Mouse (Mus musculus) c-Kit-positive CD71-negative TER-119-negative erythroid progenitor cells, embryonic 14.5 days (primary cell): ENCODE data around the gene Gps2.

Experiments
- DNase-seq: peaks from one replicate; pipeline ENCODE4 v3.0.0-alpha.2; 2013; ENCODE audit warnings: low read depth

The Gps2 gene

DNA sequence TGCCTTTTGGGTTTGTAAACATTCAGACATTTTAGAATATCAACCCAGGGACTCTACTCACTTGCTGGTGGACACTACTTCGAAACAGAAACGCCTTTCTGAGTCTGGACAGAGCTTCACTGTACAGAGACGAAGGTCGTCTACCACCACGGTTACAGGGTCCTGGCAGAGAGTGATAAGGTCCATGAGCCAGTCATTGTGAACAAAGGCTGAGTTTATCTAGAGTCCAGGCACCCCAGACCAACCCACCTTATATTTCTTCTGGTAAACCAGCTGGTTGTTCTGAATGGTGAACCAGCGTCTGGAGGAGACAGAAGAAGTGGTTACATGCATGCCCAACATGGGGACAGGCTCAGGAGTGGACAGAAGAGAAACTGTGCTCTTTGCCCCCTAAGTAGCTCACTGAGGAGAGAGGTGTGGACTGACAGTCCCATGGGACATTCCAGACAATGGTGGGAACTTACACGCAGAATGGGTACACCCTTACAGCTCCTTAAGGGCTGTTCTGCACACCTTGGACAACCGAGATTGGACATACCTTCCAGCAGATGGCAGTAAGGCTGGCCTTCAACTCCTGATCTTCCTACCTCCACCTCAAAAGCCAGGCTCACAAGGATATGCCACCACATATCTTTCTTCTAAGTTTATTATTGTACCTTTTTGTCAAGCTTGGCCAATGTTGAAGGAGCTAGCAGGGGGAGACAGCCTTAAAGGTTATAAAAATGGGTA, 26.6 kb upstream of the Gps2 start:
- no peak for DNase-seq

DNA sequence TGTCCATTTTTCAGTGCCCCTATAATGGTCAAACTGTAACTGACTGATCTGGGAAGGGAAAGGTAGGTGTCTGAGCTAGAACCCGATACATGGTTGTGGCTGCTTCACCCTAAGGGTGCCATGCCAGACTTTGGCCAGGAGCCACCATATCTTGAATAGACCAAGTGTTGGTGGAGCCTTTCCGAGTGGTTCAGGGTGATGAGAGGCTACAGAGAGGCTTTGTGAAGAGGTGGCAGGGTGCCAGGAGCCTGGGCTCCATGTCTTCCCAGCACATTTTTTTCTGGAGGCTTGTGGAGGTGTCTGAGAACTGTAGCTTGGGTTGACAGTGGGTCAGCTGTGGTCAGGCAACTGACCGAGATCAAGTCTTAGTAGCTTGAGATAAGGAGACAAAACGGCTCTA, 22.2 kb upstream of the Gps2 start:
- DNase-seq, result no peak

DNA sequence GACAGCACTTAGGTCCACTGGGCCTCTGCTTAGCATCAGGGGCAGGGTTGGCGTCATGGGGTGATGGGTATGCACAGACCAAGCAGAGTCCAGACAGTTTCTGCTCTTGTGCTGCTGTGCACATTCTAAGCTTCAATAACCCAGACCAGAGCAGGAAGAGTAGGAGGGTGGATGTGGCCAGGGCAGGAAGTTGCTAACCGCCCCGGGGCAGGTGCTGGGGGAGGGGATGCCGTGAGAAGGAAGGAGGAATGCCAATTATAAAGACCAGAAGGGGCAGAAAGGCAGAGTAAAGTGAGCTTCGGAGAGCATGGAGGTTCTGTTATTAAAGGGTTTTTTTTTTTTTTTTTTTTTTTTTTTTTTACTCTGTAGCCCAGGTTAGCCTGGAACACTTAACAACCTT, 19.0 kb upstream of the Gps2 start:
- no peak for DNase-seq

DNA sequence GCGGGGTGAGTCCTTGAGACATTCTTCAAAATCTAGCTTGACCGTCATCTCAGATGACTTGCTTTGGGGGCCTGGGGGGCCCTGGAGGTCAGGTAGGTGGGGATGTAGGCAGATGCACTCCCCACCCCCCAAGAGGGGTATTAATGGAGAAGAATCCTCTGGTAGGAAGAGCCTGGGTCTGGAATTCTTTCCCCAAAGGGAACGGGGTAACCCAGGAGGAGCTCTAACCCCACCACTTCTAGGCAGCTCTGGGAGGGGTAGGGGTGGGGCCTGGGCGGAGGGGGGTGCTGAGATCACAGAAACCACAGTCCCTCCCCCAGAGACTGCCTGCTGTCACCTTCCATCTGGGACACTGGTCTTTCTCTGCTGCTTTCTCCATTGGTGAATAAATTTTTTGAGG, 18.4 kb upstream of the Gps2 start, which contains the start of gene Acap1:
Gene Acap1, minus strand, starts transcription at position 249 of the 400 bp plus-strand sequence.
- DNase-seq, result no peak

DNA sequence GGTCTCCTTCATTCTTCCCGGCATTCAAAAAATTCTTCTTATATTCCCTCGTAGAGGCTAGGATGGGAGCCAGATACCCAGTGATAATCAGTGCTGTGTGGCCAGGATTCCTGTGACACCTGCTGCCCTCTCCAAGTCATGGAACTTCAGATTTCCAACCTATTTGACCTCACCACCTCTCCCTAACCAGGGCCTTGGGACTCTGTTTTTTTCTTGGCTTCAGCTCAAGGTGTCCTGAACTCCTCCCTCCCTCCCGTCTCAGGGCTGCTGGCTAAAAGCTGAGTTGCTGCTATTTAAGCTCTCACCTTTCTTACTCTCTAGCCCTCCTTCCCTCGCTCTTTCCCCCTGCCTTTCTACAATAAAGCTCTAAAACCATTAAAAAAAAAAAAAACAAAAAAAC, 13.8 kb upstream of the Gps2 start:
- no peak for DNase-seq

DNA sequence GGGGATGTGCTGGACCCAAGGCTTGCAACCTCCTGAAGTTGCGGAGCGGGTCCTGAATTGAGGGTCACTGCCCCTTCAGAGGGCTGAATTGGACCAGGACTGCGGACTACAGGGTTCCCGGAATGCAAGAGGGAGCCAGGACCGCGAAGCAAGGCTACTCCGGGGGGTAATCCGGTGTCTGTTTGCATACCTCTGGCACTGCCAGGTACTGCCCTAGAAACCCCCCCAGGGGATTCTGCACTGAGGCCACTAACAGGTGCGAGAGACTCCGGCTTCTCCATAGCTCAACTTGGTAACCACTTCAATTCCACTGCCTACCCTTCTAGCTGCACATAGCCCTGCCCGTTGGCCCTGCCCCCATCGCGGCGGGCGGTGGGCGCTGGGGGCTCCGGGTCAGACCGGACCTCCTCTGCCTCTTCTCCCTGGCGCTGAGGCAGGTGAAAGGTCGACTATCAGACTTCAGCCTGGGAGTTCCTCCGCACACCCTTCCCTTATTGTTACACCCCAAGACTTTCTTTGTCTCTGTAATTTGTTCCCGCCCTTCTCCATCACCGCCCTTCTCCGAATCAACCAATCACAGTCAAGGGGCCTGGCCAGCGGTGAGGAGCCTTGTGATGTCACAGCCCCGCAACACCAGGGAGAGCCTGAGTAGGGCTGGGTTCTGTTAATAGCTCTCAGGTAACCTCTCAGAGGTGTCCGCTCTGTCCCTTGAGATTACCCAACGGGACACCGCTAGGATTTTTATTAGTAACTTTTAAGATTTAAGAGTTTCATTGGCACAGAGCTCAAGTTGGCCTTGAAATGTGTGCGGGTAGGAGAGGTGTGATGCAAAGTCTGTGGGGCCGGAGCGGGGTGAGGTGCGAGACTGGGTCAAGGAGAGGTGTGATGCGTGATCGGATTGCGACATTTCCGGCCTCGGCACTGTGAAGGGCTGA, 12.9 kb upstream of the Gps2 start, which contains the start of the genes 2810408A11Rik and Neurl4:
Gene 2810408A11Rik, minus strand, starts transcription at position 517 of the 935 bp plus-strand sequence.
Gene Neurl4, plus strand, starts transcription at position 602 of the 935 bp plus-strand sequence.
- DNase-seq, result peak; percentile 93

DNA sequence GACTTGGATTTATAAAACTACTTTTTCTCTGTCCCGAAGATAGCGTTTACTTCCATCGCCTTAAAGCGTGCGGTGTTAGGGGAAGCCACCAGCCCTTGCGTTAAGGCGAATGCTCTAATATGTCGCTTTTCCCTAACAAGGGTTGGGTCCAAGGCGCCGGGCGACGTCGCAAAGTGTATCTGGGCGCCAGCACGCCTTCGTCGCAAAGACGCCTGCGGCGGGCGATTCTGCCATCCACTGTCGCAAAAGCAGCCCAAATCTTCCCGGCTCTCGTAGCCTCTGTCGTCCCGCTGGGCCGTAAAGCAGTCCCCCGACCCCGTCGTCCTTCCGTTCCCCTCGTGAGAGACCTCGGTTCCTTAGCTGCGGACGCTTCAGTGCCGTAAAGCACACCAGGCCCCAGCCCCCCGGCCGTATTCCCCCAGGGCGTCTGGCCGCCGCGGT, 12.3 kb upstream of the Gps2 start:
- DNase-seq, result peak; percentile 94

DNA sequence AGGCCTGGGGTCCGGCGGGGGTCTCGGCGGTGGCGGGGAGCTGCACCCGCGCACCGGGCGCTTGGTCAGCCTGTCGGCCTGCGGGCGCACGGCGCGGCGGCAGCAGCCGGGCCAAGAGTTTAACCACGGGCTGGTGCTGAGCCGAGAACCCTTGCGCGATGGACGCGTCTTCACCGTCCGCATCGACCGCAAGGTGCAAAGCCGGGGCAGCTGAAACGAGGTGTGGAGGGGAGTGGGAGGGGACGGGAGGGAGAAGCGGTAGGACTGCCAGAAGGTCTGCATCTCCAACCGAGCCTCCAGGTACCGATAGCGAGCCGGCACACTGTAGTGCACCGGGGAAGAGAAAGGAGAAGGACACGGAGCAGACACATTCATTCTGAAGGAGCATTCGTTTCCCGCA, 11.7 kb upstream of the Gps2 start:
- DNase-seq, result no peak

DNA sequence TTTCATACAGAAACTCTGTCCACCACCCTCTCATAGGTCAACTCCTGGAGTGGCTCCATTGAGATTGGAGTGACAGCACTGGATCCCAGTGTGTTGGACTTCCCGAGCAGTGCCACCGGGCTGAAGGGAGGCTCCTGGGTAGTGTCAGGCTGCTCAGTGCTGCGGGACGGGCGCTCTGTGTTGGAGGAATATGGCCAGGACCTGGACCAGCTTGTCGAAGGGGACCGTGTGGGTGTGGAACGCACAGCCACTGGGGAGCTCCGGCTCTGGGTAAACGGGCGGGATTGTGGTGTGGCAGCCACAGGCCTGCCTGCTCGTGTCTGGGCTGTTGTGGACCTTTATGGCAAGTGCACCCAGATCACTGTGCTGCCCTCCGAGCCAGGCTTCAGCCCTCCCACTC, 10.7 kb upstream of the Gps2 start:
- no peak for DNase-seq

DNA sequence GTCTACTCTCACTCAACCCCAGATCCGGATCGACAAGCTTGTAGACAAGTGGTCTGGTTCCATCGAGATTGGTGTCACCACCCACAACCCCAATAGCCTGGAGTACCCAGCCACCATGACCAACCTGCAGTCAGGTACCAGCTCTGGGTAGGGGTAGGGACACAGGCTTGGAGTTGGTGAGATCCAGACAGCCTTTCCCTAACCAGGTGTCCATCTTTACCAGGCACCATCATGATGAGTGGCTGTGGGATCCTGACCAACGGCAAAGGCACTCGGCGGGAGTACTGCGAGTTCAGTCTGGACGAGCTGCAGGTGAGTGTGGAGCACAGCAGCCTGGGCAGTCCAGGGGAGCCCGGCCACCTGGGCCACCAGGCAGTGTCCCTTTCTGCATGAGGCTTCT, 9.4 kb upstream of the Gps2 start:
- DNase-seq, result no peak

DNA sequence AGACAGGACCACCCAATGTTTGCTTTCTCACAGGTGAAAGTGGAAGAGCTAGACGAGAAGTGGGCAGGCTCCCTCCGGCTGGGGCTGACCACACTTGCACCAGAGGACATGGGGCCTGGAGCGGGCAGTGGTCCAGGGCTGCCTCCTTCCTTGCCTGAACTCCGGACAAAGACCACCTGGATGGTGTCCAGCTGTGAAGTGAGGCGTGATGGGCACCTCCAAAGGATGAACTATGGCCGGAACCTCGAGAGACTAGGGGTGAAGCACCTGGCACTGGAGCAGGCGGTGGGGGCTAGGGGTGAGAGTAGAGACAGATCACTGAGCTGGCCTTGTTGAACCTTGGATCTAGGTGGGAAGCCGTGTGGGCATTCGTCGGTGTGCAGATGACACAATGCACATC, 5.0 kb upstream of the Gps2 start:
- no peak for DNase-seq

DNA sequence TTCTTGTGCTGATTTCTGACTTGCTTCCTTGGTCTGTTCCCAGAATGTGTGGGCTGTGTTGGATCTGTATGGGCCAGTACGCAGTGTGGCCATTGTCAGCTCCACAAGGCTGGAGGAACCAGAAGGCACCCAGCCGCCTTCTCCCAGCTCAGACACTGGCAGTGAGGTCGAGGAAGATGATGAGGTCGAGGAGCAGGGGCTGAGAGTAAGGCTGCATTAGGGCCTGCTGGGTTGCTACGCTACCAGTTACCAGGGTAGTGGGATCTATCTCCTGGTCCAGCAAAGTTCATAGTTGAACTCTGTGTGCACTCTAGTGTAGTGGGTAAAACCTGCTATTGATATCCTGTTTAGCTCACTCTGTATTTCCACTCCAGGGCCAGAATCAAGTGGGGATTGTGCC, 4.5 kb upstream of the Gps2 start:
- no peak for DNase-seq

DNA sequence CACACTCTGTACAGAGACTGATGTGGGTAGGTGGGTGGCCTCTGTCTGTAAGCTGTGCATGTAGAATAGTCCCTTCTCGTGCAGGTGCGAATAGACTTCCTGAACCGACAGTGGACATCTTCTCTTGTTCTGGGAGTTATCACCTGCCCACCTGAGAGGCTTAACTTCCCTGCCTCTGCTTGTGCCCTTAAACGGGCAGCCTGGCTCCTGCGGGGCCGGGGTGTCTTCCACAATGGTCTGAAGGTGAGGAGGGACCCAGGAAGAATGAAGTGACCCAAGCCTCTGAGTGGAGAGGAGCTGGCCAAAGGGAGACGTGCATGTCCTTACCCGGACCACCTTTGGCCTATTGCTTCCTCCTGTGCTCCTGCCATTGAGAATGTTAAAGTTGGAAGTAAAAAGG, 3.5 kb upstream of the Gps2 start:
- no peak for DNase-seq

DNA sequence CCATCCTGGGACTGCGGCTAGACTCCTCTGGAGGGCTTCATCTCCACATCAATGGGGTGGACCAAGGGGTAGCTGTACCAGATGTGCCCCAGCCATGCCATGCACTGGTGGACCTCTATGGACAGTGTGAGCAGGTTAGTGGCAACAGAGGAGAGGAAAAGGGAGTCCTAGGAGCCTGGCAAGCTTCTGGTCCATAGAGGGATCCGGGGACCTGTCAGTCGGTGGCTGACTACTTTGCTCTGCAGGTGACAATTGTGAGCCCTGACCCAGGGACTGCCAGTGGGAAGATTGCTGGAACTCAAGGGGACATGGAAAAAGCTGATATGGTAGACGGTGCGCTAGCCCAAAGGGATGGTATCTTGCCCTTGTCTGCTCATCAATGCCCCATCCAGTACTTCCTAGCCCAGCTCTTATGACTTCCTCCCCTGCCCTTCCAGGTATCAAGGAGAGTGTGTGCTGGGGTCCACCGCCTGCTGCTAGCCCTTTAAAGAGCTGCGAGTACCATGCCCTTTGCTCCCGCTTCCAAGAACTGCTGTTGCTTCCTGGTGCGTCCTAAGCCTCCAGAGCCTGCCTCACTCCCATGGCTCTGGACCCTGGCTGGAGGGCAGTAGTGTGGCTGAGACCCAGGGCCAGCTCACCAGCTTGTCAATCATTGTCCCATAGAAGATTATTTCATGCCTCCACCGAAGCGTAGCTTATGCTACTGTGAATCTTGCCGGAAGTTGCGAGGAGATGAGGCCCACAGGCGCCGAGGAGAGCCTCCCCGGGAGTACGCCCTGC, 2.7 kb upstream of the Gps2 start:
- DNase-seq, result no peak

DNA sequence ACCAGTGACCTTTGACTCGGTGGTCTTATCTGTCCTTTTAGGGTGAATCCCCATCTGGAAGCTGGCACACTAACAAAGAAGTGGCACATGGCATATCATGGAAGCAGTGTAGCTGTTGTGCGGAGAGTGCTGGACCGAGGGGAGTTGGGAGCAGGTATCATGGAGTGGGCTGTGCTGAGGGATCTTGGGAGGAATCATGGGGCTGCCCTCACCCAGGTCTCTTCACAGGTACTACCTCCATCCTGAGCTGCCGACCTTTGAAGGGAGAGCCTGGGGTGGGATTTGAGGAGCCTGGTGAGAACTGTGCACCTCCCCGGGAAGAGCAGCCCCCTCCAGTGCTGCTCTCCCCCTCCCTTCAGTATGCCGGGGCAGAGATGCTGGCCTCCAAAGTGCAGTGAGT, 2.0 kb upstream of the Gps2 start:
- no peak for DNase-seq

DNA sequence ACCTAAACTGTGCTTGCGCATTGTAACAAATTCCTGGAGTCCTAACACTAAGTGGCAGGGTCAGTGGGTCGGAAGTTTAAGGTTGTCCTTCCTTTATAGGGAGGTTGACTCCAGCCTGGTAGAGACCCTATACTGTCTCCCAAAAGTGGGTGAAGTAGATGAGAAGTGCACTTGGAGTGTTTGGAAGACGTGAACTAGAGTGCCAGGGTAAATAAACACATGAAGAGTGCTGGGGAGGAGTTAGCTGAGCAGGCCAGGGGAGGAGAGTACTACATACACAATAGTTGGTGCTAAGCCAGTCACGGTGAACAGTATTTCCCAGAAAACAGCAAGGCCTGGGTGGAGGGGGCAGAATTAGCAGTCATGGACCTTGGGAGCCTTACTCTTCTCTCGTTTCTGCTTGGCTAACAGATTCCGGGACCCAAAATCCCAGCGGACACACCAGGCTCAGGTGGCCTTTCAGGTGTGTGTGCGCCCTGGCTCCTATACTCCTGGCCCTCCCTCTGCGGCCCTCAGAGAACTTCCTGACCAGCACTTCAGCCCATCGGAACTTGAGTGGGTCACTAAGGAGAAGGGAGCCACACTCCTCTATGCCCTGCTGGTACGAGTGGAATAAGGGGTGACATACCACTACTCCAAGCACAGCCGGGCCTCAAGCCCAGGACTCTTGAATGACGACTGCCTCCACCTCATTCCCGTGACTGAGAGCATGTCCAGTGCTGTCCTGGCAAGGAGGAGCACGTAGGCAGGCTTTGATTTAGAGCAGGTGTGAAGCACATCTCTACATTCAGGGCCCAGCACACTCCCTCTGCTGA, 765 bp upstream of the Gps2 start:
- DNase-seq, result no peak

DNA sequence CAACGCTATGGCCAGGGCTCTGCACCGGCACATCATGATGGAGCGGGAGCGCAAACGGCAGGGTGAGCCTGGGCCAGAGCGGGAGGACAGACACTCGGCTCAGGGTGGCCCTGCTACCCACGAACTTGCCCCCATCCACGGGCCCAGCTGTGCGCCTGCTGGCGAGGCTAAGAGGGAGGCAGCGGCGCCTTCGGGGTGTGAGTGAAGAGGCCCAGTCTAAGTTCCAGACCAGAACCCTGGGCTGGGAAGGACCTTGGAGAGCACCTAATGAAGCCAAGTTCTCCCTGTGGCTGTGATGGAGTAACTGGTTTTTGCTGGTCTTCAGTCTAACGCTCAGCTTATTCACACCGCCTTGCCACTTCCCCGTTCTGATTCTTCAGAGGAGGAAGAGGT, 680 bp downstream of the Gps2 start:
- DNase-seq, result no peak

DNA sequence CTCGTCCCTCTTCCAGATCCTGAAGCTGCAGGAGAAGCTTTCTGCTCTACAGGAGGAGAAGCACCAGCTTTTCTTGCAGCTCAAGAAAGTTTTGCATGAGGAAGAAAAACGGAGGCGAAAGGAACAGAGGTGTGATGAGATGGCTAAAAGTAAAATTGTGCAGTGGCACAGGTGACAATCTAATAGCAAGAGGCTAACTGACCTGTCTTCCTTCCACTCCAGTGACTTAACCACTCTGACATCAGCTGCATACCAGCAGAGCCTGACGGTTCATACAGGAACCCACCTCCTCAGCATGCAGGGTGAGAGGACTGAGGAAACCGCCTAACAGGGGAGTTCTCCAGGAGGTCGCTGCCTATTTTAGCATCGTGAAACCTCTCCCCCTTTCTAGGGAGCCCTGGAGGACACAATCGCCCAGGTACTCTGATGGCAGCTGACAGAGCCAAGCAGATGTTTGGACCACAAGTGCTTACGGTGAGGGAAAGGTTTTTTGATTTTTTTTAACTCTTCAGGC, 1.3 kb downstream of the Gps2 start:
- no peak for DNase-seq

DNA sequence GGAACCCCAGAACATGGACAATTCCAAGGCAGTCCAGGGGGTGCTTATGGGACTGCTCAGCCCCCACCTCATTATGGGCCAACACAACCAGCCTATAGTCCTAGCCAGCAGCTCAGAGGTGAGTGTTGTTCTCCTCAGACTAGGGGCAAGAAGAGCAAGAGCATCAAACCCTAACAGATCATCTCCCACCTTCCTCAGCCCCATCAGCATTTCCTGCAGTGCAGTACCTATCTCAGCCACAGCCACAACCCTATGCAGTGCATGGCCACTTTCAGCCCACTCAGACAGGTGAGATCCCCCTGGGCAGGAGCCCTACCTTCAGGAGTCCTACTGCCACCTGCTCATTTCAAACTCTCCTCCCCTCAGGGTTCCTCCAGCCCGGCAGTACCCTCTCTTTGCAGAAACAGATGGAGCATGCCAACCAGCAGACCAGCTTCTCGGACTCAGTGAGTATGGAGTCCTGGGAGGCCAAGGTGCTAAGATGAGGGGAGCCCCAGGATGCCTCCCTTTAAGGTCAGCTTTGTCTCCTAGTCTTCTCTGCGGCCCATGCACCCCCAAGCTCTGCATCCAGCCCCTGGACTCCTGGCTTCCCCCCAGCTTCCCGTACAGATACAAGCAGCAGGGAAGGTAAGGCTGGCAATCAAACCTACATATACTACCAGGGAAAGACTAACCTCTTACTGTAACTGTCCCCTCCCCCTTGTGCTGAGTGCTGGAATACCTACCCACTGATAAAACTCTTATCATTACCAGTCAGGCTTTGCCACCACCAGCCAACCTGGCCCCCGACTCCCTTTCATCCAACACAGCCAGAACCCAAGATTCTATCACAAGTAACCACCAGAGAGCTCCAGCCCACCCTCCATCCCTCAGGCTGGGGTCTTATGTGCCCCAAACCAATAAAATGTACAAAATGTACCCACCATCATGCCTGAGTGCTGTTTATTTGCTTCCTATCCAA, 2.3 kb downstream of the Gps2 start:
- DNase-seq, result no peak
